Mouse (Mus musculus): ENCODE data around the gene Thap3.

Thap3 gene

DNA sequence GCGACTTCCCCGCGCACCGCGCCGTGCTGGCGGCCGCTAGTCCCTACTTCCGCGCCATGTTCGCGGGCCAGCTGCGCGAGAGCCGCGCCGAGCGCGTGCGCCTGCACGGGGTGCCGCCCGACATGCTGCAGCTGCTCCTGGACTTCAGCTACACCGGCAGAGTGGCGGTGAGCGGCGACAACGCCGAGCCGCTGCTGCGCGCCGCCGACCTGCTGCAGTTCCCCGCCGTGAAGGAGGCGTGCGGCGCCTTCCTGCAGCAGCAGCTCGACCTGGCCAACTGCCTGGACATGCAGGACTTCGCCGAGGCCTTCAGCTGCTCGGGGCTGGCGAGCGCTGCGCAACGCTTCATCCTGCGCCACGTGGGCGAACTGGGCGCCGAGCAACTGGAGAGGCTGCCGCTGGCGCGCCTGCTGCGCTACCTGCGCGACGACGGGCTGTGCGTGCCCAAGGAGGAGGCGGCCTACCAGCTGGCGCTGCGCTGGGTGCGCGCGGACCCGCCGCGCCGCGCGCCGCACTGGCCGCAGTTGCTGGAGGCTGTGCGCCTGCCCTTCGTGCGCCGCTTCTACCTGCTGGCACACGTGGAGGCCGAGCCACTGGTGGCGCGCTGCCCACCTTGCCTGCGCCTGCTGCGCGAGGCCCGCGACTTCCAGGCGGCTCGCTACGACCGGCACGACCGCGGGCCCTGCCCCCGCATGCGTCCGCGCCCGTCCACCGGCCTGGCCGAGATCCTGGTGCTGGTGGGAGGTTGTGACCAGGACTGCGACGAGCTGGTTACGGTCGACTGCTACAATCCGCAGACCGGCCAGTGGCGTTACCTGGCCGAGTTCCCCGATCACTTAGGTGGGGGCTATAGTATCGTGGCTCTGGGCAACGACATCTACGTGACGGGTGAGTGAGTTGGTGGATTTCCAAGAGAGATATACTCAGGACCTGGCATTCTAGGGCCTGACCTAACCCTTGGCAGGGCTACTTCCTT is 20.6 kb upstream of the Thap3 start:
- in situ Hi-C loops (cut with MboI, MseI), result no loop called here

DNA sequence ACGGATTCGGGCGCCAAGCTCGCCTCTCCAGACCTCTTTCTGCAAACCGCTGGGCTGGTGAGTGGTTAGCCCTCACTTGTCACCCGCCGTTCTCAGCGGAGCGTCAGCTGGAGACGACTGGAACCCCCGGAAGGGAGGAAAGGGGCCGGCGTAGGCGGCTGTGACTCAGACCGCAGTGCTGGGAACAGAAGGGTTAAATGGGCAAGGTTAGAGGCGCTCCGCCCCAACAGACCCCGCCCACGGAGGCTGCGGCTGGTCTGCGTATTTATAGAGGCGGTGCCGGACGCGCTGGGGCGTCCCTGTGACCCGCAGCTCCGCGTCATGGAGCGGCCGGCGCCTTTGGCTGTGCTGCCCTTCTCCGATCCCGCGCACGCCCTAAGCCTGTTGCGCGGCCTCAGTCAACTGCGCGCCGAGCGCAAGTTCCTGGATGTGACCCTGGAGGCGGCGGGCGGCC is 19.9 kb upstream of the Thap3 start, which contains the start of gene Klhl21:
Klhl21 (plus strand) TSS at position 182 of the 454 bp plus-strand sequence.
- in situ Hi-C loops (cut with MboI, MseI), result no loop called here

DNA sequence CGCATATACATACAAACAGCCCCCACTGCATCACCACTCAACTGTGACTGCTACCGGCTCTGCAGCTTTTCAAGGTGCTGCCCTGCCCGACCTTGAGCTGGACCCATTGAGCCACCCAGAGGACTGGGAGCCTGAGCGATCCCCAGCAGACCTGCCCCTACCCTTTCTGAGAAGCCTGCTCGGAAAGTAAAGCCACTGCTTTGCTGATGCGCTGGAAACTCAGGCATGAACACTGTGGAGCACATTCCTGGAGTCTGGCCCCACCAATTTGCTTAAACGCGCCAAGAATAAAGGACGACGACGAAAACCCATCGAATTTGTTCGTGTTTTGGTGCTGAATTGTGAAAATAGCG is 19.3 kb upstream of the Thap3 start:
- in situ Hi-C loops (cut with MboI, MseI), result no loop called here

DNA sequence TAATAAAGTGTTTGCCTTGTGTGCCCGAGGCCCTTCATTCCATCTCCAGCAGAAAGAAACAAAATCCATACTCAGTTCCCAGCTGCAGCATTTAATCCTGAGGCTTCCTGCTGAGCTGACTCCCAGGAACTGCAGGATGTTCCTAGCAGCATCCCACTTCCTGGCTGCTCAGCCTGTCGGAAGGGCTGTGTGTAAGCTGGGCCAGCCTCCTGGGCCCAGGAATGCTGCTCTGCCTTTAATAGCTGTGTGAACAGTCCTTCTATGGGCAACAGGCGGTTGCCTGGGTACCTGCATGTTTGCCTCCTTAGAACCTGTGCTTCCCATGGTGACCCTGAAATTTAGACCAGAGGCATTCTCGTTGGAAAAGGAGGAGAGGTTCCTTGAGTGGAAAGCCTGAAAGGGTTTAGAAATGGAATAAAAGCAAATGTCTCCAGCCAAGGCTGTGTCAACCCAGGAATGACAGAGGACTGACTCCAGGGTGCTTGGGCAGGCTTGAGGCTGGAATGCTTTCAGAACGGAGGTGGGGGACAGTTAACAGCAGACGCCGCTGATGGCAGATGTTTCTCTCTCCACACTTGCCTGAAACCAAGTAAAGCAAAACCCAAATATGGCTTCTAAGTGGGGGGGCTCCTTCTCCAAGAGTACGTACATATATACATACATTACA is 18.8 kb upstream of the Thap3 start:
- in situ Hi-C loops (cut with MboI, MseI), result no loop called here

DNA sequence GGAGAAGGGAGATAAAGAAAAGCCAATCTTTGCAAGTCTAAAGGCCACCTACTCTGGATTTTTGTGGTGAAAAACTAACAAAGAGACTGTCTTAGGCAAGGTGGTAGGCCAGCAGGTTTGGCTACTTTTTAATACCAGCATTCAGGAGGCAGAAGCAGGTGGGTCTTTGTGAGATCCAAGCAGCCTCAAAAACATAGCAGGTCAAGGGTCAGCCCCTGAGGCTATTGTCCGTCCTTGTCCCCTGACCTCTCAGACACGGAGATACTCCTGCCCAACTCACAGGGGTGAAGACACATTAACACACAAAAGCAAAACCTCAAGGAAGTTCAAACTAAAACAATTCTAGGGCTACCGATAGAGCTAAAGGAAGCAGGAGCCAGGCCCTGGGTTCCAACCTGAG is 18.0 kb upstream of the Thap3 start:
- in situ Hi-C loops (cut with MboI, MseI), result no loop called here

DNA sequence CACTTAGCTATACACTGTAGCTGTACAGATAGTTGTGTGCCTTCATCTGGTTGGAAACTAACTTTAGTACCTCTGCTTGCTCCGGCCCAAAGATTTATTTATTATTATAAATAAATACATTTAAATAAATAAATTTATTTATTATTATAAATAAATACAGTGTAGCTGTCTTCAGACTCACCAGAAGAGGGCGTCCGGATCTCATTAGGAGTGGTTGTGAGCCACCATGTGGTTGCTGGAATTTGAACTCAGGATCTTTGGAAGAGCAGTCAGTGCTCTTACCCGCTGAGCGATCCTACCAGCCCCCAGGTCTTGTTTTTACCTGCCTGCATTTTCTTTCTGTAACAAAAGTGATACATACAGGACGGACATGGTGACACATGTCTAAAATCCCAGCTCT is 17.3 kb upstream of the Thap3 start:
- in situ Hi-C loops (cut with MboI, MseI), result no loop called here

DNA sequence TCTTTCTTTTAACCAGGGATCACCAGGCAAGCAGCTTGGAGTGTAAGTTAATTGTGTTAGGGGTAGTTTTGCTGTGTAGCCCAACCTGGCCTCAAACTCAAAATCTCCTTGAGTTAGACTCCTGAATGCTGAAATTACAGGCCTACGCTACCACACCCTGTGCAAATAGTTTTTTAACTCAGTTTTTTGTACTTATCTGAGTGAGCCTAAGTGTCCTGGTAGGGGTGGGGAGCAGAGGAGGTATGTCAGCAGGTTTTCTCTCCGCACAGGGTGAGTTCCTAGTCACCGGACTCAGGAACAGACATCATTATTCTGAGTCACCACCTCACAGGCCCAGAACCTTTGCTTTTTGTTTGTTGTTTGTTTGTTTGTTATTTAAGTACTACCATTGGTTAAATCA is 13.3 kb upstream of the Thap3 start:
- in situ Hi-C loops (cut with MboI, MseI), result no loop called here

DNA sequence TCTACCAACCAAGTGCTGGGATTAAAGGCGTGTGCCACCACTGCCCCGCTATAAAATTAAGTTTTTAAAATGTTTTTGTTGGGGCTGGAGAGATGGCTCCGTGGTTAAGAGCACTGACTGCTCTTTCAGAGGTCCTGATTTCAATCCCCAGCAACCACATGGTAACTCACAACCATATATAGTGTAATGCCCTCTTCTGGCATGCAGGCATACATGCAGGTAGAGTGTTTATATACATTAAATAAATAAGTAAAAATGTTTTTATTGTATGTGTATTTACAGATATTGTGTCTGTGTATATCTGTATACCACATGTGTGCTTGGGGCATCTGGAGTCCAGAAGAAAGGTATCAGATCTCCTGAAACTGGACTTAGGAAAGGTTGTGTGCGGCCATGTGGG is 12.5 kb upstream of the Thap3 start:
- in situ Hi-C loops (cut with MboI, MseI), result no loop called here

DNA sequence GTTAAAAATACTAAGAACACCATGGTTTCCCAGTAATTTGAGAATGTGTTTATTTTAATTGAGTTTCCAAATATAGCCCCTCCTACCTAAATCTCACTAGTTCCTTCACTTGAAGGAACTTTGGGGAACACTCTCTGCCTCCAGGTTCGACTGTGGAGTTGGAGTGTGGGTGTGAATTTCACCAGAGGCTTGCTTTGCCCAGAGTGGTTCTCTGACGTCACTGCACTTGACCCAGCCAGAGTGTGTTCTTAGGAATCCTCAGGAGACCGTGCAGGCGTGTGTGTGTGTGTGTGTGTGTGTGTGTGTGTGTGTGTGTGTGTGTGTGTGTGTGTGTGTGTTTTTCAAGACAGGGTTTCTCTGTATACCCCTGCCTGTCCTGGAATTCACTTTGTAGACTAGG is 12.1 kb upstream of the Thap3 start:
- in situ Hi-C loops (cut with MboI, MseI), result no loop called here

DNA sequence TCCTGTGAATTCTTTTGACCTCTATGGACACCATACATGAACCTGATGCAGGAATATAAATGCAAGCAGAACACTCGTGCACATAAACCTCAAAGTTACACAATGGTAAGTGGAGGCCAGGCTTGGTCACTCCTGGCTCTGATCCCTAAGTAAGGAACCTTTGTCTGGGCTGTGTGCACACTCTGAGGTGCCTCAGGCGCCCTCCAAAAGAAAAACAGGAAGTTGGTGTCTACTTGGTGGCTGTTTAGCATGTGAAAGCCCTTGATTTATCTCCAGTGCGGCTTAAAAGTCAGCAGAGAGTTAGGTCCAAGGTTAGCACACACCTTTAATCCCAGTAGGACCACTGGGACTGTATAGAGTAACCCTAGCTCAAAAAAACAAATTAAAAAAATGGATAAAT is 10.7 kb upstream of the Thap3 start:
- in situ Hi-C loops (cut with MboI, MseI), result no loop called here

DNA sequence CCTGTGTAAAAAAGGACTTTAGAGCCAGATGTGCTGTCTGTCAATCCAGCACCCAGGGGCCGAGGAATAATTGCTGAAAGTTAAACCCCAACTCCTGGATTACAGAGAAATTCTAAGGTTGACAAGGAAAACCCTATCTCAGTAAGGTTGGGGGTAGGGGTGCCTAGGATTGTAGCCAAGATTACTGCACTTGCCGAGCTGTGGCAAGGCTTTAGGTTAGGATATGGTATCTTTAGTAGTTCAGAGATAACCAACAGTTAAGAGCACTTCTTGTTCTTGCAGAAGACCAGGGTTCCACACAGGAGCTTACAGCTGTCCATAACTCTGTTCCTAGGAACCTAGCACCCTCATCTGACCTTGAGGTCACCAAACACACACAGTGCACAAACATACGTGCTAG is 8.9 kb upstream of the Thap3 start:
- in situ Hi-C loops (cut with MboI, MseI), result no loop called here

DNA sequence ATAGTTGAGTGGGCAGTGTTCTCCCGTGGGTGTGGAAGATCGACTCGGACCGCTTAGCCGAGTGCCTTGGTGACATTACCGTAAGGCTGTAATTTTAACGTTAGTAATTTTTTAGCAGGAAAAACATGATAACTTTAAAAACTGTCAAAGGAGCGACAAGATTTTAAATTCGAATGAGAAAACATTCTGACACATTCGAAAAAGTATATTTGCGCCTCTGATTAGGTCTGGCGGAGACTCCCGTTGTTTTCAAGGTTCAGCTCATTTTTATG is 8.1 kb upstream of the Thap3 start:
- in situ Hi-C loops (cut with MboI, MseI), result no loop called here

DNA sequence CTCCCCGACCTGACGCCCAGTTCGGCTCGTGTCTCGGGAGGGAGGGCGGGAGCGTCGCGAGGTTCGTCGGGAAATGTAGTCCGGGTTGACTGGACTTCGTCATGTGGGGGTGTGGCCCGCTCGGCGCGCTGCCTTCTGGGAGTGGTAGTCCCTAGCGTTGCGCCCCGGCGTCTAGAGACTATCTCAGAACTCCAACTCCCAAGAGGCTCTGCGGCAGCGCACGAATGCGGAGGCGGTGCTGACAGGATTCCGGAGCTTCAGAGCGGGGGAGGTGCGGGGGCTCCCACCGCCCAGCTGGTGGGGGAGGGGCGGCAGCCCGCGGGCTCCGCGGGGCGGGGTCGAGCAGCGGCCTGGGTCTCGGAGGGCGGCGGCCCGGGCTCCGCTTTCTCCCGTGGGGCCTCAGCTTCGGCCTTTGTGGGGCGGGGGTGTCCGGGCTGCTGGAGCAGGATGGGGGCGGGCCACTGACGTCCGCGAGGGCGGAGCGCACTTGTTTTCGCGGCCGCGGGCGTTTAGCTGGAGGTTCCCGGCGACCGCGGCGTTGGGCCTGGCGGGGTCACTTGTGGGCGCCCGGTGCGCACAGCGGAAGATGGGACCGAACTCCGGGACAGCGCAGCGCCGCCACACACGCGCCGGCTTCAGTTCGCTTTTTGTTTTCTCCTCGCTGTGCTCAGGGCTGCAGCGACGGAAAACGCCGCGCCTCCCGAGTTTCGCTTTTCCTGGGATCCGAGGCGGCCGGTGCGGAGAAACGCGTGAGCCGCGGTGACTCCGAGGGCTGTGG is 7.6 kb upstream of the Thap3 start, which contains the start of gene Phf13:
Phf13 (minus strand) TSS at position 86 of the 778 bp plus-strand sequence.
- in situ Hi-C loops (cut with MboI, MseI), result no loop called here

DNA sequence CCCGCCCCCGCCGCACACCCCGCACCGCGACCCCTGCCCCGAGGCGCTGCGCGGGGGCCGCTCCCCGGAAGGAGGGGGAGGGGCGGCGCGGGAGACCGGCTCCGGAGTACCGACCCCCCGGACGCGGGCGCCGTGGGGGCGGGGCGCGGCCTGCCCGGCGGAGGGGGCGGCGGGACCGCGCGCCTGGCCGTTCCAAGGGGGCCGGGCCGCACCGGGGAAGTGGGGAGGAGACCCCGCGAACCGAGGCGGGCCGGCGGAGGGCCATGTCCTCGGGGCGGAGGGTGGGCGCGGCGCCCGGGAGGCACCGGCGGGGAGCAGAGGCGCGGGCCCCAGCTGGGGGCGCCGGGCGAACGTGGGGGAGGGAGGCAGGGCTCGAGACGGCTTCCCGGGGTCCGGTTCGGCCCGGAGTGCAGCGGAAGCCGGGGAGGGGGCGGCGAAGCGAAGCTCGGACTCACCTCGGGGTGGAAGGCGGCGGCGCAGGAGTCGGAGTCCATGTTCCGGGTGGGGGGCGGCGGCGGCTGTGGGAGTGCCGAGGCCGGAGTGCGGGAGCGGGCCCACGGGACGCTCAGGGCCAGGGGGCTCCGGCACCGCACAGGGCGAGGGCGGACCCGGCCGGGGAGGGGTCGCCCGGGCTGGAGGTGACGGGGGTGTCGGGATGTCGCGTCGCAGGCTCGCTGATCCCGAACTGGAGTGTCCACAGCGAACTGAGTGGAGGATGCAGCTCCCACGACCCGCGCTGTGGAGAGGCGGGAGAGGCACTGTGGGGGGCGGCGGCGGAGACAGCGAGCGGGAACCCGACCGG is 6.8 kb upstream of the Thap3 start:
- in situ Hi-C loops (cut with MboI, MseI), result no loop called here

DNA sequence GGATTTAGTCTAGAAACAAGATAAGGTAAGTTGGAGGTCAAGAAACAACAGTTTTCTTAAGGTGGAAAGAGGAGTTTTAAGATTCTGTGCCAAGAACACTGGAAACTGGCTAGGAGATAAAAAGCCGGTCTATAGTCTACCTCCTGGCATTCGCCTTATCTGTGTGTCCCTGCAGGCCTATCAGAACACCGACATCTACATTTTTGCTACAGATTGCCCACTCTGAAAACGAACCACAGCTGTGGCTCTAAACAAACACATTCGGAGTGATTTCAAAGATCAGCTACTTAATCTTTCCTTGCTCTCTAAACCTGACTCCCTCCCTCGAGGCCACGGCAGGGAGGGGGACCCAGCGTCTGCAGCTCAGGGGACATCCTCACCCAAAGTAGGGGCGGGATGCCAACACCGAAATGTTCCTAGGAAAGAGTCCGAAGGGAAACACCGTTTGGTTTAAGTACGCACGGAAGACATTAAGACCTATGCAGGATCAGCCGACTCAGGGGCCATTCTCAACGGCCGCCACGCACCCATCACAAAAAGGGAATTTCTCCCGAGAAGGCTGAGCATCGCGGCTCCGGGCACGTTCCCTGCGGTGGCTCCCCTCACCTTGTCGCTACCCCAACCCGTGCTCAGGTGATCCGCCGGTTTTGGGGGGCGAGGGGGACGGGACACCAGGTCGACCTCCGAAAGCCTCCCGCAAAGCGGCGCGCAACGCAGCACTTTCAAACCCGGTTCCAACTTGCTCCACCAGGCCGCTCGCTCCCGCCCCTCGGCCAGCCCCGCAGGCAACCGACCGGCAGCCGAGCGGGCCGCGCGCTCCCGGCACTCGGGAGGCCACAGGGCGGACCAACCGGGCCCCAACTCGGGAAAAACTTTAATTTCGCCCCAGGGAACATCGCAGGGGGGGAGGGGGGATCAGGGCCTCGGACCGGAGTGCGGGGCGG is 5.7 kb upstream of the Thap3 start:
- in situ Hi-C loops (cut with MboI, MseI), result no loop called here

DNA sequence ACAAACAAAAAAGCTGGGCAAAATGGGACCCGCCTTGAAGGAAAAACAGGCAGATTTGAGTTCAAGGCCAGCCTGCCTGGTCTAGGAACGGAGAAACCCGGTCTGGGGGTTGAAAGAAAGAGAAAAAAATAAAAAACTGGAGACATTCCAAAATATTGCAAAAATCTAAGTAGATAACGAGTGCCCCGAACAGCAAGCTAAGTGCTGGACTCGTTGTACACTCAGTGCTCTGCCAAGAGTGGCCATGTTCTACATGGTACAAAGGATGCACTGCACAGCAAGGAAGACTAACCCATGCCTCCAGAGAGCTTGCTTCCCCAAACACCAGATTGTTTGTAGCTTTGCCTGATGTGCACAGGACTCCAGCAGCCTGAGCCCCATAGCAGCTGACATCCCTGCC is 4.2 kb upstream of the Thap3 start:
- in situ Hi-C loops (cut with MboI, MseI), result no loop called here

DNA sequence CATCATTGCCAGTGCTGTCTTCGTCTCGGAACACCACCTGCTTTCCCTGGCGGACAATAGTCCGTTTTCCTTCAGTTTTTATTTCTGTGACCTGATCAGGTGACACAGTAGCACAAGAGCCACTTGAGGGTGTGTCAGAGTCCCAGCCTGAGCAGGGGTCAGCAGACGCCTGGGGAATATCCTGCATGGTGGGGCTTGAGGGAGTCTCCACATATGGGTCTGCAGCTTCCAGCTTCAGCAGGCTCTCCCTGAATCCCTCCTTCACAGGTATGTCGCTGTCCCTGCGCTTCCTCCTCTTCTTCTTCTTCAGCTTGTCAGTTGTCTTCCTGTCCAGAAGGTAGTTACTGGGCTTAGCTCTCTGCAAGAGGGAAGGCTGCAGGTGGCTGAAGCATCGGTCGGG is 3.3 kb upstream of the Thap3 start:
- in situ Hi-C loops (cut with MboI, MseI), result no loop called here

DNA sequence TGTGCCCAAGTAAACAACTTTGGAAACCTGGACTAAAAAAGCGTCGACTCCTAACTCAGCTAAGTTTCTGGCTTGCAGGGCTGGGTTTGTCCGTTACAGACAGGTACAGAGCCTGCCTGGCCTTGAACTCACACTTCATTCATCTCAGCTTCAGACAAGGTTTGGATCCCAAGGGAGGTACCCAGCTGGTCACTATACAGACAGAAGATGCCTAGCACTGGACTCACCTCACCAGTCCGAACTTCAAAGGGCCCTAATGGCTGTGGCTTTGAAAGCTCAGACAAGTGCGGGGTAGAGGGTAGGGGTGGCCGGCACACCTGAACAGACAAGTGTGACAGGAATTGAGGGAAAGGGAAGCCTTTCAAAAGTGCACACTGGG is 302 bp upstream of the Thap3 start:
- in situ Hi-C loops (cut with MboI, MseI), result no loop called here

DNA sequence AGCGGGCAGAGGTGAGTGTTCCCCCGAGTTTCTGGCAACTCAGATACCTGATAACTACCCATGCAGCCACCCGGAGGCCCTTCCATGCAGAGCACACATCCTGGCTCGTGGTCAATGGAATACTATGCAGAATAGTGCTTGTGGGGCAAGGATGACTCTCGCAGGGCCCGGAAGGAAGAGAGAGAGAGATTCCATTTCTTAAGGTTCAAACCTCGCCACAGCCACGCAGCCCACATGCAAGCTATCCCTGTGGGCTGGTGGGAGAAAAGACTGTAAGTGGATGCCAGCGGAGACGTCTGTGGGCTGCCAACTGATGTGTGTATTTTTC is 819 bp downstream of the Thap3 start:
- in situ Hi-C loops (cut with MboI, MseI), result no loop called here

DNA sequence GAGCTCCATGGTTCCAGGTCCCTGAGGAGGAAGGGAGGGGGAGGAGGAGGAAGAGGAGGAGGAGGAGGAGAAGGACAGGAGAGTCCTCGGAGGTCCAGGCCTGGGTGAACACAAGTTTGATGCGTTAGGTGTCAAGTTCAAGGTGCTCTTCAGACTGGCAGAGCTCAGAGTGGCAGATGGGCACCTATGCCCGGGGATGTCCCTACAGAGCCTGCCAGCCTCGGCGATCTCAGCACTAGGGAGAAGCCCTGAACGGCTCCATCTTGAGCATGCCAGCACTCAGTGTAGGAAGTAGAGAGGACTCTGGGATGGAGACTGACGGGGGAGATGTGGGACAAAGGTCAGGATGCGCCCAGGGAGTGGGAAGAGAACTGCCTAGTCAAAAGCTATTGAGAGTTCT is 2.1 kb downstream of the Thap3 start:
- in situ Hi-C loops (cut with MboI, MseI), result no loop called here

DNA sequence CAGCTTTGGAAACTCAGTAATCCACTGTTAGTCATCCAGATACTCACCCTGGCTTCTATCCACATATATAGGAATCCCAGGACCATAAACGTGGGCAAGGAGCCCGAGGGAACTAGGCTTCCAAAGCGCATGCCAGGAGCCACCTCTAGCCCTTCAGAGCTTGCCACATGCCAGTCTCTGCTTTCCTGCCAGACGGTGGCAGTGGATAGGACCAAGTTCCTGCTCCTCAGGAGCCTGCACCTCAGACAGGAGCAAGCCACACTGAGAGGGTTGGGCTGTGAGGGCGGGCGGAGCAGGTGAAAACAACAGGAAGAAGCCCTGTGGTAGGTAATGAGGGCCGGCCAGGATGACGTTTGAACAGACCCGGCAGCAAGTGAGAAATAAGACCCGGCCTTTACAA is 2.9 kb downstream of the Thap3 start:
- in situ Hi-C loops (cut with MboI, MseI), result no loop called here
